Mouse (Mus musculus): ENCODE data around the gene Pianp. TPM values are rescaled to one million over a fixed set of nuclear protein-coding genes. Genes with fewer than 3 reads are reported as not detected.
"Not testable (repeated sequence)": the region's sequence is repeated elsewhere in the genome, so short reads cannot be mapped to it uniquely, and the experiment has no call there.

The Pianp gene
- polyA plus RNA-seq, 1 experiment from 2014 or later: 5.5 TPM

DNA sequence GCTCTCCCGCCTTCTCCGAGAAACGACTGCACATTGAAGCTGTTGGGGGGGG, 12.5 kb downstream of the Pianp start, which contains the start of gene Zfp384:
TSS of gene Zfp384 (plus strand) at position 17 of the 52 bp plus-strand sequence.
- WGBS: 0% methylated on average over 3 of the region's 3 CpGs

DNA sequence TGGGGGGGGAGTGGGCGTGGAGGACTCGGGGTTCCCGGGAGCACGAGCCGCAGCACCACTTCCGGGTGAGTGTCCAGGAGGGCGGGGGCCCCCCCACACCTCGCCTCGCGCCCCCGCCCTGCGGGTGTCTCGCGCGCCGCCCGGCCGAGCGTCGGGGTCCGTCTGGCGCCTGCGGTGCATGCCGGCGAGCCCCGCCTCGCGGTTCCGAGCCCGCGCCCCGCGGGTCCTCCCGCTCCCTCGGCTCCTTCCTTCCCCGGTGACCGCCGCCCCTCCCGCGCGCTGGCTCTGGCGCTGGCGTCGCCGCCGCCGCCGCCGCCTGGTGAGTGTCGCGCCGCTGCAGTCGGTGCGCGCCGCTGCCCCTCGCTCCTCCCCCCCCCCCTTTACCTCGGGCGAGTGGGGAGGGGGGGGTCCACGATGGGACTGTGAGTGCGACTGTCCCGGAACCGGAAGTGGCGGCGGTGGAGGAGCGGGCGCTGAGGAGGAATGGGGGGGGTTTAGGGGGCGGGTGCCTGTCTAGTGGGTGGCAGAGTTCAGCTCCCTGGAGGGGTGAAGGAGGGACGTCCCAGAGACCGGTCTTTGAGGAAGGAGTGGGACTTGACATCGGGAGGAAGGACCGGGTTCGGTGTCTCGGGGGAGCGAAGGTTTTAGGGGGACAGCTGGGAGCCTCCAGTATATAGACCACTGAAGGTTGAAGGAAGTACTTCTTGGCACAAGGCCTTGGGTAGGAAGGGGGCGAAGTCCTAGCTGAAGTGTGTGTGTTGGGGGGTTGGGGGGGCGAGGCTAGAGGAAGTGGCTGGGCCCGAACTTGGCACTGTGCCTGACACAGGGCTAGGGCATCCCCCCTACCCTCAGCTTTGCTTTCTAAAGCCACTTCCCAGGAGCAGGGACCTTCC, 12.9 kb downstream of the Pianp start:
- ATAC-seq (ENCODE audit: insufficient number of reproducible peaks, insufficient read depth, low FRiP score, low TSS enrichment): peak; percentile 70
- Histone ChIP-seq H3K36me3 (peaks cover 19% of the 10 kb centered on the region), H3K9ac (peak overlapping the region; percentile 94), H3K4me3 (peak overlapping the region; percentile 90), H3K4me2 (replicated peaks) (peak overlapping the region; percentile 88), H3K27me3 (no peaks in the 10 kb centered on the region), H3K27ac (peak overlapping the region; percentile 99), H3K4me1 (peaks cover 8% of the 10 kb centered on the region; the same call in 1 of the 2 replicates), H3K9me3 (no peaks in the 10 kb centered on the region)
- under 1% methylated on average over 48 of the region's 78 CpGs for WGBS

More for the DNA sequence above, 12.5 kb downstream of the Pianp start, which contains the start of gene Zfp384:
- Histone ChIP-seq H3K27me3 (peaks cover 4% of the 10 kb centered on the region; the same call in 1 of the 2 replicates), H3K27ac (peak within 1 kb of the TSS; percentile 99), H3K36me3 (peaks cover 15% of the 10 kb centered on the region), H3K9ac (peak within 1 kb of the TSS; percentile 94), H3K9me3 (no peaks in the 10 kb centered on the region), H3K4me2 (replicated peaks) (peak within 1 kb of the TSS; percentile 88), H3K4me3 (peak within 1 kb of the TSS; percentile 90), H3K4me1 (peaks cover 8% of the 10 kb centered on the region; the same call in 1 of the 2 replicates)
- no peak for ATAC-seq (ENCODE audit: insufficient number of reproducible peaks, insufficient read depth, low FRiP score, low TSS enrichment)

DNA sequence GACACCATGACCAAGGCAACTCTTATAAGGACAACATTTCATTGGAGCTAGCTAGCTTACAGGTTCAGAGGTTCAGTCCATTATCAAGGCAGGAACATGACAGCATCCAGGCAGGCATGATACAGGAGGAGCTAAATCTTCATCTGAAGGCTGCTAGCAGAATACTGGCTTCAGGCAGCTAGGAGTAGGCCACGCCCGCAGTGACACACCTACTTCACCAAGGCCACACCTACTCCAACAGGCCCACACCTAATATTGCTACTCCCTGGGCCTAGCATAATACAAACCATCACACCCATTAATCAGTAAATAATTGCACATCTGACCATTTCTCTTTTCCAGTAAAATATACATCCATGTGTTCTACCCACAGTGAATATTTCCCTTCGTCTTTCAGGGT, 21.2 kb downstream of the Pianp start:
- H3K9me3 ChIP-seq: no peaks in the 10 kb centered on the region
- H3K4me2 ChIP-seq (replicated peaks): no peak overlapping the region
- no peak for ATAC-seq (ENCODE audit: insufficient number of reproducible peaks, insufficient read depth, low FRiP score, low TSS enrichment)
- 90% methylated on average over 3 of the region's 3 CpGs for WGBS
- H3K4me1 ChIP-seq: no peaks in the 10 kb centered on the region
- H3K27me3 ChIP-seq: no peaks in the 10 kb centered on the region
- peaks cover 76% of the 10 kb centered on the region for H3K36me3 ChIP-seq
- H3K9ac ChIP-seq: no peak overlapping the region
- no peak overlapping the region for H3K27ac ChIP-seq
- H3K4me3 ChIP-seq: no peak overlapping the region

DNA sequence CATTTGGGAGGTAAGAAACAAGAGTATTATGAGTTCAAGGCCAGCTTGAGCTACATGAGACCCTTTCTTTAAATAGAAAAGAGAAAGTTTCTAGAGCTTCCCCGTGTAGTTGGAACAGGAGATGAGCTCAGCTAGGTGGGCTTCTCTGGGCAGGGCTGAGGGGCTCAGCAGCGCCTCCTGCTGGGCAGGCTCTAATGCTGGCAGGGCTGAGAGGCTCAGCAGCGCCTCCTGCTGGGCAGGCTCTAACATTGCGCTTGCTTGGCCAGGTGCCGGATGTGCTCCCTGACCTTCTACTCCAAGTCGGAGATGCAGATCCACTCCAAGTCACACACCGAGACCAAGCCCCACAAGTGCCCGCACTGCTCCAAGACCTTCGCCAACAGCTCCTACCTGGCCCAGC, 34.0 kb downstream of the Pianp start:
- H3K9ac ChIP-seq; H3K9me3 ChIP-seq; H3K4me3 ChIP-seq; H3K27me3 ChIP-seq; H3K4me1 ChIP-seq; H3K4me2 ChIP-seq (replicated peaks); H3K27ac ChIP-seq: not testable (repeated sequence)
- peaks cover 69% of the 10 kb centered on the region for H3K36me3 ChIP-seq
- WGBS: 35% methylated on average over 7 of the region's 9 CpGs
- 0 out of 2 replicates have a peak, but pooled peaks have one; percentile 10 for ATAC-seq (ENCODE audit: insufficient number of reproducible peaks, insufficient read depth, low FRiP score, low TSS enrichment)

DNA sequence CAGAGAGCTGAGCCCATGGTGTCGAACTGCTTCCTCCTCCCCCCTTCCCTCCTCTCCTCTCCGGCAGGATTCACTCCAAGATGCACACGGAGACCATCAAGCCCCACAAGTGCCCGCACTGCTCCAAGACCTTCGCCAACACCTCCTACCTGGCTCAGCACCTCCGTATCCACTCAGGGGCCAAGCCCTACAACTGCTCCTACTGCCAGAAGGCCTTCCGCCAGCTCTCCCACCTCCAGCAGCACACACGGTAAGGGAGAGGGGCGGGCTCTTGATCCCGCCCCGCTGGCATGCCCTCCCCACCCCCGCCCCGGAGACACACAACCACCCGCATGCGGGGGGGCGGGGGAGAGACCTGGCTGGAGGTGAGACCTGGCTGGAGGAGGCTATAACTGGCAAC, 35.1 kb downstream of the Pianp start:
- ATAC-seq (ENCODE audit: insufficient number of reproducible peaks, insufficient read depth, low FRiP score, low TSS enrichment): no peak
- no peak overlapping the region for H3K27ac ChIP-seq
- H3K4me3 ChIP-seq: no peak overlapping the region
- H3K4me2 ChIP-seq (replicated peaks): no peak overlapping the region
- no peak overlapping the region for H3K9ac ChIP-seq
- H3K9me3 ChIP-seq: no peaks in the 10 kb centered on the region
- H3K4me1 ChIP-seq: no peaks in the 10 kb centered on the region
- no peaks in the 10 kb centered on the region for H3K27me3 ChIP-seq
- H3K36me3 ChIP-seq: peaks cover 73% of the 10 kb centered on the region
- 91% methylated on average over 16 of the region's 16 CpGs for WGBS

DNA sequence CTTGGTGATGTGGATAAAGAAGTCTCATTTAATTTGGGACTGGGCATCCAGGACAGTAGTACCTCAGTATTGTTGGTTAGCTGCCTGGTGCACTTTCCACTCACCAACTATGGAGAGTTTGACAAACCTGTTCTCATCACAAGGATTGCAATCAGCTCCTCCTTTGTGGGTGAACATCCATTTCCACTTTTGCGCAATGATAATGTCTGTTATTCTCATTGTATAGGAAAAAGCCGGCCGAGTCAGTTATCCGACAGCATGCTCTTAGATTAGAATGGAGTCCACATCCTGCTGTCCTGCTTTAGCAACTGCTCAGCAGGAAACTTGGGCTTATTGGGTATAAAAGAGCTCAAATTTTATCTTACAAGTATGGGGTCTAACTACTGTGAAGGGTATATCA, 42.2 kb downstream of the Pianp start:
- H3K27ac ChIP-seq: peak overlapping the region; percentile 76
- no peak overlapping the region; the same call in 1 of the 2 replicates for H3K9ac ChIP-seq
- H3K27me3 ChIP-seq: no peaks in the 10 kb centered on the region
- no peaks in the 10 kb centered on the region for H3K9me3 ChIP-seq
- ATAC-seq (ENCODE audit: insufficient number of reproducible peaks, insufficient read depth, low FRiP score, low TSS enrichment): no peak
- peak overlapping the region; percentile 49 for H3K4me2 ChIP-seq (replicated peaks)
- WGBS: 93% methylated on average over 4 of the region's 4 CpGs
- H3K36me3 ChIP-seq: peaks cover 36% of the 10 kb centered on the region
- H3K4me1 ChIP-seq: 0 out of 2 replicates have a peak, but pooled peaks cover 2% of the 10 kb centered on the region
- peak overlapping the region; percentile 63; the same call in 1 of the 2 replicates for H3K4me3 ChIP-seq

DNA sequence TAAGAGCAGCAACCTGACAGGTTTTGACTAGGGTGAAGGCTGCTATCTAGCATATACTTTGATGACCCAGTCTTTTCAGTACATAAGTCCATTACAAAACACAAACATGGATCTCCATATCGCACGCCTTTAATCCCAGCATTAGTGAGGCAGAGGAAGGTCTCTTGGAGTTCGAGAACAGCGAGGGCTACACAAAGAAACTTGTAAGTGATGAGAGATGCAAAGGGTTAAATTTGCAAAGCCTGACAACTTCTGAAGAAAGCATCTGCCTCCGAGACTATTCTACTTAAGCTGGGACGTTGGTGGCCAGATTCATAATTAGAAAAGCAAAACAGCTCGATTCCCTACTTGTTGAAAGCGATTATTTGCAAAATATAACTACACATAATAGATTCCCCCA, 42.6 kb downstream of the Pianp start:
- 0 out of 2 replicates have a peak, but pooled peaks cover 2% of the 10 kb centered on the region for H3K4me1 ChIP-seq
- peak overlapping the region; percentile 76 for H3K27ac ChIP-seq
- peak overlapping the region; percentile 49 for H3K4me2 ChIP-seq (replicated peaks)
- no peaks in the 10 kb centered on the region for H3K9me3 ChIP-seq
- H3K36me3 ChIP-seq: peaks cover 36% of the 10 kb centered on the region
- no peak overlapping the region; the same call in 1 of the 2 replicates for H3K9ac ChIP-seq
- 0 out of 2 replicates have a peak, but pooled peaks have one; percentile 7 for ATAC-seq (ENCODE audit: insufficient number of reproducible peaks, insufficient read depth, low FRiP score, low TSS enrichment)
- peak overlapping the region; percentile 63 for H3K4me3 ChIP-seq
- H3K27me3 ChIP-seq: no peaks in the 10 kb centered on the region
- WGBS: 7% methylated on average over 8 of the region's 8 CpGs

DNA sequence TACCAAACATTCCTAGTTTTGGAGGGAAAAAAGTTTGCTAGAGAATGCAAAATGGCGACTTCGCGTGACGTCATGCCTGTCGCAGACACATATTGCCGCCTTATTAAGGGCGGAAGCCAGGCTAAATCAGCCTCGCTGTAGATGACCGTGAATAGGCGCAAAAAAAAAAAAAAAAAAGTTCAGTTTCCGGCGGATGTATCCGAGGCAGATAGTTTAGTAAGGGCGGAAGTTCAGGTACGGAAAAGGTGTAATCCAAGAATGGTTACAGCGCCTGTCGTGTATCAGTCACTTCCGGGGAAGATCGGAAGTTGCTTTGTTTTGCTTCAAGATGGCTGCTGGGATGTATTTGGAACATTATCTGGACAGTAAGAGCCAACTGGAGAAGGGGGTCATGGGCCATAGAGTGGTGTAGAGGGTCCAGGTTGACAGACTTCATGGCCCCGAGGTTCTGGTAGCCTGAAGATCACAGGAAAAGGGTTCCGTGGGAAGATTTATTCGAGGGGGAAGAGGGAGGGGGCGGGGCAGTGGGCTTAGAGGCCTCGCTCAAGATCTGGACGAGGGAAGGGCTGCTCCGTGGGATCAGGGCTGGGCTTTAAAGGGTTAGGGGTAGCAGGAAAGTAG, 43.1 kb downstream of the Pianp start, which contains the start of gene Ing4:
TSS of gene Ing4 (plus strand) at position 228 of the 621 bp plus-strand sequence.
- Histone ChIP-seq H3K4me1 (0 out of 2 replicates have a peak, but pooled peaks cover 2% of the 10 kb centered on the region), H3K27ac (peak within 1 kb of the TSS; percentile 76), H3K36me3 (peaks cover 40% of the 10 kb centered on the region), H3K9me3 (no peaks in the 10 kb centered on the region), H3K4me2 (replicated peaks) (peak within 1 kb of the TSS; percentile 78), H3K4me3 (peak within 1 kb of the TSS; percentile 63), H3K27me3 (no peaks in the 10 kb centered on the region), H3K9ac (peak within 1 kb of the TSS; percentile 69)
- ATAC-seq (ENCODE audit: insufficient number of reproducible peaks, insufficient read depth, low FRiP score, low TSS enrichment): peak; percentile 92
- WGBS: under 1% methylated on average over 26 of the region's 26 CpGs

DNA sequence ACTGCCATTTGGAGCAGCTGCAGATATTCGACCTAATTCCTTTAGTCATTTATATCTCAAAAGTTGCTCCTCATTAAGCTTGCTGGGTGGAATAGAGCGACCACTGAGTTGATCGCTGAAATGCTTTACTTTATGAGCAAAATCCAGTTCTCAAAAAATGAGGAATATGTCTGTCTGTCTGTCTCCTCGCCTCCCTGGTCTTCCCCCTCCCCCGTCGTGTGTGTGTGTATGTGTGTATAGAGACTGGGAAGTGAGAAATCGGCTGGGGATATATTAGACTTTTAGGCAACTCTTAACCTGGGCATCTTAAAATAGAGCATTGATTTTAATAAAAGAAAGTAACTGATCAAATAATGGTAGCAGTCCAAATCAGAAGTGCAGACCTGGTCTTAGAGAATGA, 43.7 kb downstream of the Pianp start:
- ATAC-seq (ENCODE audit: insufficient number of reproducible peaks, insufficient read depth, low FRiP score, low TSS enrichment): no peak
- Histone ChIP-seq H3K9me3 (no peaks in the 10 kb centered on the region), H3K27ac (peak overlapping the region; percentile 68; the same call in 1 of the 2 replicates), H3K4me2 (replicated peaks) (peak overlapping the region; percentile 78), H3K4me3 (peak overlapping the region; percentile 63), H3K9ac (peak overlapping the region; percentile 69), H3K4me1 (0 out of 2 replicates have a peak, but pooled peaks cover 2% of the 10 kb centered on the region), H3K36me3 (peaks cover 39% of the 10 kb centered on the region), H3K27me3 (no peaks in the 10 kb centered on the region)
- WGBS: 19% methylated on average over 7 of the region's 7 CpGs

DNA sequence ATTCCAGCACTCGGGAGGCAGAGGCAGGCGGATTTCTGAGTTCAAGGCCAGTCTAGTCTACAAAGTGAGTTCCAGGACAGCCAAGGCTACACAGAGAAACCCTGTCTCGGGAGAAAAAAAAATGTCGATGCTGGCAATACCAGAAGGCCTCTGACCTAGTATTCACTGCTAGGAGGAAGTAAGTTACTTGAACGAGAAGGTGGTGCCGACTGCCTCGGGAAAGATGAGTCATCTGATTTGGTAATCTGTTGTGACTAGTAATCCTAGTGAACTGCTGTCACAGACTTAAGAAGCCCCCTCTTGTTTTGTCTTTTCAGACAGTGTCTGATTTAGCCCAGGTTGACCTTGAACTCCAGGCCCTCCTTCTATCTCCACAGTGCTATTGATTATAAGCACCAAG, 44.6 kb downstream of the Pianp start:
- Histone ChIP-seq H3K27ac (no peak overlapping the region), H3K4me3 (no peak overlapping the region), H3K9ac (no peak overlapping the region), H3K36me3 (peaks cover 37% of the 10 kb centered on the region), H3K27me3 (no peaks in the 10 kb centered on the region), H3K4me2 (replicated peaks) (peak overlapping the region; percentile 78; the same call in 1 of the 2 replicates), H3K9me3 (no peaks in the 10 kb centered on the region), H3K4me1 (0 out of 2 replicates have a peak, but pooled peaks cover 2% of the 10 kb centered on the region)
- ATAC-seq (ENCODE audit: insufficient number of reproducible peaks, insufficient read depth, low FRiP score, low TSS enrichment): no peak
- WGBS: 84% methylated on average over 7 of the region's 7 CpGs

DNA sequence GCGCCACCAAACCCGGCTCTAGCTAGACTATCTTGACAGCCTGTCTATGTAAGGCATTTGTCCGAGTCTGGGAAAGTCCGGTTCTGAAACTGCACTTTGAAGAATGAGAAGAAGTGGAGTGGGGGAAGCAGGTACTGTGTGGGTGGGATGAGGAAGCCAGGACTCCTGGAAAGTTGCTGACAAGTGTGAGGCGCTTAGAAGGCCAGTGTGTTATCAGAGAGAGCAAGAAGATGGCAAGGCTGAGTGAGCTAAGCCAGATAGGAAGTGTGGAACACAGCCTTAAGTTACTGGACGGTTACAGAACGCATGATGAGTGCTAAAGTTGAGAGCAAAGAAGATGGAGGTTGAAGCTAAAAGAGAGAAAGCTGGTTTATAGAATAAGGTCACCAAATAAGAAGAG, 45.6 kb downstream of the Pianp start:
- Histone ChIP-seq H3K9ac (no peak overlapping the region), H3K4me1 (0 out of 2 replicates have a peak, but pooled peaks cover 2% of the 10 kb centered on the region), H3K4me2 (replicated peaks) (no peak overlapping the region), H3K27ac (no peak overlapping the region), H3K4me3 (no peak overlapping the region), H3K36me3 (peaks cover 41% of the 10 kb centered on the region), H3K27me3 (no peaks in the 10 kb centered on the region), H3K9me3 (no peaks in the 10 kb centered on the region)
- WGBS: 90% methylated on average over 7 of the region's 7 CpGs
- no peak for ATAC-seq (ENCODE audit: insufficient number of reproducible peaks, insufficient read depth, low FRiP score, low TSS enrichment)

DNA sequence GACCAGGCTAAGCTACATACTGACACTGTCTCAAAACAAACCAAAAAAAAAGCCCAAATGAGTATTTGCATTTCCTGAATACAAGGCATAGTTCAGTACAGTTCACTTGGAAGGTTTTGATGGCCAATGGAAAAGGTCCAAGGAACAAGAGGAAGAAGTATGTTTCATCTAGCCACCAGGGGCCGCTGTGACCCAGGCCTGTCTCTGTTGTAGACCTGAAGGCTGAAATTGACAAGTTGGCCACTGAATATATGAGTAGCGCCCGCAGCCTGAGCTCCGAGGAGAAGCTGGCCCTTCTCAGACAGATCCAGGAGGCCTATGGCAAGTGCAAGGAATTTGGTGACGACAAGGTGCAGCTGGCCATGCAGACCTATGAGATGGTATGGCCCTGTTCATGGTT, 50.2 kb downstream of the Pianp start:
- H3K9ac ChIP-seq: no peak overlapping the region
- H3K4me2 ChIP-seq (replicated peaks): no peak overlapping the region
- H3K27me3 ChIP-seq: no peaks in the 10 kb centered on the region
- no peak overlapping the region for H3K4me3 ChIP-seq
- WGBS: 43% methylated on average over 5 of the region's 5 CpGs
- H3K9me3 ChIP-seq: no peaks in the 10 kb centered on the region
- peaks cover 77% of the 10 kb centered on the region for H3K36me3 ChIP-seq
- no peak overlapping the region for H3K27ac ChIP-seq
- ATAC-seq (ENCODE audit: insufficient number of reproducible peaks, insufficient read depth, low FRiP score, low TSS enrichment): no peak; the same call in 1 of the 2 replicates
- H3K4me1 ChIP-seq: no peaks in the 10 kb centered on the region

Measured in embryonic facial prominence, embryonic 12.5 days (tissue).